Mouse (Mus musculus): ENCODE data around the gene Chic2. TPM values are rescaled to one million over a fixed set of nuclear protein-coding genes. Genes with fewer than 3 reads are reported as not detected.

The Chic2 gene
- 10 to 100 TPM; 25.2 to 25.8 TPM for total RNA-seq (2021)
- long read RNA-seq, experiment 1, full-length matches to known transcripts: 15 of 15 reads
- long read RNA-seq, experiment 1, partial matches to known transcripts: 0 of 15 reads
- long read RNA-seq, experiment 1, other reads (novel, unspliced or antisense): 0 of 15 reads
- long read RNA-seq, experiment 2, full-length matches to known transcripts: 52 of 54 reads
- long read RNA-seq, experiment 2, partial matches to known transcripts: 0 of 54 reads
- long read RNA-seq, experiment 2, other reads (novel, unspliced or antisense): 2 of 54 reads

- peak; percentile 82 to 85 for DNase-seq (ENCODE audit: low spot score in 2 of 2)
Observed at GRCm38 (mm10) chr5:75044310-75044904, at the start of gene Chic2. Gene Chic2 (minus strand): TSS chr5:75044774.

GRCm38 (mm10) chr5:75085906-75086305 lies 41.3 kb upstream of the Chic2 start:
- DNase-seq (ENCODE audit: low spot score in 2 of 2): no peak

- no peak for DNase-seq (ENCODE audit: low spot score in 2 of 2)
Observed at GRCm38 (mm10) chr5:75085521-75085875, 40.9 kb upstream of the Chic2 start.

- no peak for DNase-seq (ENCODE audit: low spot score in 2 of 2)
Observed at GRCm38 (mm10) chr5:75084871-75085520, 40.4 kb upstream of the Chic2 start.

GRCm38 (mm10) chr5:75084393-75084870 lies 39.9 kb upstream of the Chic2 start:
- DNase-seq (ENCODE audit: low spot score in 2 of 2): no peak

- no peak for DNase-seq (ENCODE audit: low spot score in 2 of 2)
Observed at GRCm38 (mm10) chr5:75083591-75084392, 39.2 kb upstream of the Chic2 start.

GRCm38 (mm10) chr5:75083061-75083460 lies 38.5 kb upstream of the Chic2 start:
- no peak for DNase-seq (ENCODE audit: low spot score in 2 of 2)

GRCm38 (mm10) chr5:75082439-75082838 lies 37.9 kb upstream of the Chic2 start:
- no peak for DNase-seq (ENCODE audit: low spot score in 2 of 2)

- DNase-seq (ENCODE audit: low spot score in 2 of 2): no peak
Observed at GRCm38 (mm10) chr5:75079564-75079963, 35.0 kb upstream of the Chic2 start.

GRCm38 (mm10) chr5:75077051-75077380 lies 32.4 kb upstream of the Chic2 start:
- DNase-seq (ENCODE audit: low spot score in 2 of 2): no peak

GRCm38 (mm10) chr5:75076326-75077050 lies 31.9 kb upstream of the Chic2 start:
- DNase-seq (ENCODE audit: low spot score in 2 of 2): no peak

- DNase-seq (ENCODE audit: low spot score in 2 of 2): no peak
Observed at GRCm38 (mm10) chr5:75075383-75075941, 30.9 kb upstream of the Chic2 start, which contains the start of gene Gsx2. Gene Gsx2 (plus strand): TSS chr5:75075601.

GRCm38 (mm10) chr5:75074537-75075382 lies 30.2 kb upstream of the Chic2 start:
- DNase-seq (ENCODE audit: low spot score in 2 of 2): no peak

- DNase-seq (ENCODE audit: low spot score in 2 of 2): no peak
Observed at GRCm38 (mm10) chr5:75074132-75074531, 29.6 kb upstream of the Chic2 start.

- DNase-seq (ENCODE audit: low spot score in 2 of 2): no peak
Observed at GRCm38 (mm10) chr5:75073684-75074083, 29.1 kb upstream of the Chic2 start.

- no peak for DNase-seq (ENCODE audit: low spot score in 2 of 2)
Observed at GRCm38 (mm10) chr5:75073167-75073566, 28.6 kb upstream of the Chic2 start.

- no peak for DNase-seq (ENCODE audit: low spot score in 2 of 2)
Observed at GRCm38 (mm10) chr5:75072532-75072931, 28.0 kb upstream of the Chic2 start.

GRCm38 (mm10) chr5:75071951-75072350 lies 27.4 kb upstream of the Chic2 start:
- no peak for DNase-seq (ENCODE audit: low spot score in 2 of 2)

GRCm38 (mm10) chr5:75070656-75071375 lies 26.2 kb upstream of the Chic2 start:
- no peak for DNase-seq (ENCODE audit: low spot score in 2 of 2)
